Mouse (Mus musculus) bone marrow, adult 2 months (tissue): Measurements from ENCODE around the gene Lrrc1.

Source experiments
- CTCF ChIP-seq: fragments of 200-500 bp; IDR thresholded peaks from 2 replicates; pipeline ENCODE4 v1.5.1; 2011; ENCODE audit warnings: low read length, control low read depth; ENCODE audit not compliant: control insufficient read depth, insufficient read depth
- POLR2A ChIP-seq: fragments of 200-500 bp; IDR thresholded peaks from 2 replicates; pipeline ENCODE4 v1.6.1; 2011; ENCODE audit warnings: low read depth, mild to moderate bottlenecking, control low read depth, low read length, borderline replicate concordance; ENCODE audit not compliant: control insufficient read depth

- TF ChIP-seq CTCF = no peak
- no peak for TF ChIP-seq POLR2A
Observed at GRCm38 (mm10) chr9:77480001-77480400, 64.7 kb downstream of the Lrrc1 start.
